Mouse (Mus musculus): Measurements from ENCODE around the gene Kcne1. TPM values are rescaled to one million over a fixed set of nuclear protein-coding genes. Genes with fewer than 3 reads are reported as not detected.
A peak's percentile ranks its signal among the peaks of the same experiment; 100 is the strongest.

Gene Kcne1
- polyA plus RNA-seq, 1 experiment from 2014 or later: 0.63 TPM

GRCm38 (mm10) chr16:92325062-92325406 is 34.2 kb downstream of the Kcne1 start:
- no peak overlapping the region for H3K4me2 ChIP-seq (ENCODE audit: low read depth, low read length)
- H3K4me1 ChIP-seq (replicated peaks; ENCODE audit: control insufficient read depth, insufficient read depth, low read length): no peaks in the 10 kb centered on the region
- no peaks in the 10 kb centered on the region for H3K9me3 ChIP-seq (ENCODE audit: control insufficient read depth, low read length)
- H3K4me3 ChIP-seq (ENCODE audit: low read length): no peak overlapping the region
- no peaks in the 10 kb centered on the region for H3K27me3 ChIP-seq (ENCODE audit: control insufficient read depth, insufficient read depth, low read depth, low read length)
- no peaks in the 10 kb centered on the region for H3K36me3 ChIP-seq (ENCODE audit: control insufficient read depth, insufficient read depth, low read length)
- ATAC-seq (ENCODE audit: low read depth): no peak
- no peak overlapping the region for H3K9ac ChIP-seq (ENCODE audit: low read length)
- no peak overlapping the region for H3K27ac ChIP-seq (ENCODE audit: low read length)
- WGBS: 62% methylated on average over 1 of the region's 1 CpGs

GRCm38 (mm10) chr16:92324309-92325061 is 34.8 kb downstream of the Kcne1 start:
- H3K27ac ChIP-seq (ENCODE audit: low read length): no peak overlapping the region
- no peak overlapping the region for H3K4me2 ChIP-seq (ENCODE audit: low read depth, low read length)
- no peaks in the 10 kb centered on the region for H3K36me3 ChIP-seq (ENCODE audit: control insufficient read depth, insufficient read depth, low read length)
- H3K4me1 ChIP-seq (replicated peaks; ENCODE audit: control insufficient read depth, insufficient read depth, low read length): no peaks in the 10 kb centered on the region
- no peak overlapping the region for H3K9ac ChIP-seq (ENCODE audit: low read length)
- ATAC-seq (ENCODE audit: low read depth): peak; percentile 69; the same call in 1 of the 2 replicates
- no peaks in the 10 kb centered on the region for H3K9me3 ChIP-seq (ENCODE audit: control insufficient read depth, low read length)
- H3K27me3 ChIP-seq (ENCODE audit: control insufficient read depth, insufficient read depth, low read depth, low read length): no peaks in the 10 kb centered on the region
- 29% methylated on average over 7 of the region's 7 CpGs for WGBS
- H3K4me3 ChIP-seq (ENCODE audit: low read length): no peak overlapping the region

GRCm38 (mm10) chr16:92321341-92321740 is 37.9 kb downstream of the Kcne1 start, which contains the start of gene Fam243:
Gene Fam243 (minus strand): TSS chr16:92321441.
- 84% methylated on average over 8 of the region's 8 CpGs for WGBS
- Histone ChIP-seq H3K27me3 (ENCODE audit: control insufficient read depth, insufficient read depth, low read depth, low read length) (no peaks in the 10 kb centered on the region), H3K4me1 (replicated peaks; ENCODE audit: control insufficient read depth, insufficient read depth, low read length) (no peaks in the 10 kb centered on the region), H3K36me3 (ENCODE audit: control insufficient read depth, insufficient read depth, low read length) (no peaks in the 10 kb centered on the region), H3K27ac (ENCODE audit: low read length) (no peak within 1 kb of the TSS), H3K4me3 (ENCODE audit: low read length) (no peak within 1 kb of the TSS), H3K4me2 (ENCODE audit: low read depth, low read length) (no peak within 1 kb of the TSS), H3K9me3 (ENCODE audit: control insufficient read depth, low read length) (no peaks in the 10 kb centered on the region), H3K9ac (ENCODE audit: low read length) (no peak within 1 kb of the TSS)
- no peak for ATAC-seq (ENCODE audit: low read depth)

GRCm38 (mm10) chr16:92320361-92320760 is 38.9 kb downstream of the Kcne1 start:
- H3K27ac ChIP-seq (ENCODE audit: low read length): no peak overlapping the region
- no peak overlapping the region for H3K4me2 ChIP-seq (ENCODE audit: low read depth, low read length)
- no peaks in the 10 kb centered on the region for H3K36me3 ChIP-seq (ENCODE audit: control insufficient read depth, insufficient read depth, low read length)
- no peak overlapping the region for H3K9ac ChIP-seq (ENCODE audit: low read length)
- no peaks in the 10 kb centered on the region for H3K9me3 ChIP-seq (ENCODE audit: control insufficient read depth, low read length)
- H3K4me1 ChIP-seq (replicated peaks; ENCODE audit: control insufficient read depth, insufficient read depth, low read length): no peaks in the 10 kb centered on the region
- H3K4me3 ChIP-seq (ENCODE audit: low read length): no peak overlapping the region
- ATAC-seq (ENCODE audit: low read depth): no peak
- 81% methylated on average over 3 of the region's 3 CpGs for WGBS
- H3K27me3 ChIP-seq (ENCODE audit: control insufficient read depth, insufficient read depth, low read depth, low read length): no peaks in the 10 kb centered on the region

GRCm38 (mm10) chr16:92319353-92320109 is 39.7 kb downstream of the Kcne1 start:
- no peak overlapping the region for H3K9ac ChIP-seq (ENCODE audit: low read length)
- no peaks in the 10 kb centered on the region for H3K4me1 ChIP-seq (replicated peaks; ENCODE audit: control insufficient read depth, insufficient read depth, low read length)
- H3K36me3 ChIP-seq (ENCODE audit: control insufficient read depth, insufficient read depth, low read length): no peaks in the 10 kb centered on the region
- no peak overlapping the region for H3K27ac ChIP-seq (ENCODE audit: low read length)
- H3K4me3 ChIP-seq (ENCODE audit: low read length): no peak overlapping the region
- WGBS: 61% methylated on average over 20 of the region's 20 CpGs
- no peak overlapping the region for H3K4me2 ChIP-seq (ENCODE audit: low read depth, low read length)
- no peaks in the 10 kb centered on the region for H3K9me3 ChIP-seq (ENCODE audit: control insufficient read depth, low read length)
- no peaks in the 10 kb centered on the region for H3K27me3 ChIP-seq (ENCODE audit: control insufficient read depth, insufficient read depth, low read depth, low read length)
- no peak for ATAC-seq (ENCODE audit: low read depth)

- no peaks in the 10 kb centered on the region for H3K27me3 ChIP-seq (ENCODE audit: control insufficient read depth, insufficient read depth, low read depth, low read length)
- no peaks in the 10 kb centered on the region for H3K36me3 ChIP-seq (ENCODE audit: control insufficient read depth, insufficient read depth, low read length)
- H3K9ac ChIP-seq (ENCODE audit: low read length): no peak overlapping the region
- no peak overlapping the region for H3K4me3 ChIP-seq (ENCODE audit: low read length)
- H3K4me2 ChIP-seq (ENCODE audit: low read depth, low read length): no peak overlapping the region
- no peaks in the 10 kb centered on the region for H3K4me1 ChIP-seq (replicated peaks; ENCODE audit: control insufficient read depth, insufficient read depth, low read length)
- H3K9me3 ChIP-seq (ENCODE audit: control insufficient read depth, low read length): no peaks in the 10 kb centered on the region
- WGBS: 77% methylated on average over 7 of the region's 7 CpGs
- ATAC-seq (ENCODE audit: low read depth): no peak
- no peak overlapping the region for H3K27ac ChIP-seq (ENCODE audit: low read length)
Measured at GRCm38 (mm10) chr16:92316049-92316738, 43.1 kb downstream of the Kcne1 start.

GRCm38 (mm10) chr16:92313953-92314741 is 45.1 kb downstream of the Kcne1 start:
- no peak overlapping the region for H3K9ac ChIP-seq (ENCODE audit: low read length)
- H3K27ac ChIP-seq (ENCODE audit: low read length): no peak overlapping the region
- H3K4me1 ChIP-seq (replicated peaks; ENCODE audit: control insufficient read depth, insufficient read depth, low read length): no peaks in the 10 kb centered on the region
- H3K27me3 ChIP-seq (ENCODE audit: control insufficient read depth, insufficient read depth, low read depth, low read length): no peaks in the 10 kb centered on the region
- no peaks in the 10 kb centered on the region for H3K9me3 ChIP-seq (ENCODE audit: control insufficient read depth, low read length)
- peak; percentile 65 for ATAC-seq (ENCODE audit: low read depth)
- H3K4me3 ChIP-seq (ENCODE audit: low read length): no peak overlapping the region
- H3K36me3 ChIP-seq (ENCODE audit: control insufficient read depth, insufficient read depth, low read length): peaks cover 4% of the 10 kb centered on the region; the same call in 1 of the 2 replicates
- H3K4me2 ChIP-seq (ENCODE audit: low read depth, low read length): no peak overlapping the region
- 47% methylated on average over 13 of the region's 13 CpGs for WGBS

GRCm38 (mm10) chr16:92309126-92309525 is 50.1 kb downstream of the Kcne1 start:
- H3K4me2 ChIP-seq (ENCODE audit: low read depth, low read length): no peak overlapping the region
- no peaks in the 10 kb centered on the region for H3K27me3 ChIP-seq (ENCODE audit: control insufficient read depth, insufficient read depth, low read depth, low read length)
- no peak overlapping the region for H3K9ac ChIP-seq (ENCODE audit: low read length)
- WGBS: 60% methylated on average over 4 of the region's 4 CpGs
- H3K27ac ChIP-seq (ENCODE audit: low read length): no peak overlapping the region
- peaks cover 27% of the 10 kb centered on the region for H3K36me3 ChIP-seq (ENCODE audit: control insufficient read depth, insufficient read depth, low read length)
- no peaks in the 10 kb centered on the region for H3K4me1 ChIP-seq (replicated peaks; ENCODE audit: control insufficient read depth, insufficient read depth, low read length)
- no peak for ATAC-seq (ENCODE audit: low read depth)
- H3K9me3 ChIP-seq (ENCODE audit: control insufficient read depth, low read length): no peaks in the 10 kb centered on the region
- no peak overlapping the region for H3K4me3 ChIP-seq (ENCODE audit: low read length)
